8 mouse cellular contexts compared by ENCODE assay signal in genomic region chr8:70792700-70793099, GRCm38 (mm10). TPM values are rescaled to one million over a fixed set of nuclear protein-coding genes. Genes with fewer than 3 reads are reported as not detected.
DNase-seq lines count a peak whose midpoint lies in the region; ATAC-seq lines count a peak whose summit lies in the region.

No protein-coding gene starts in this region.

- DNase-seq in right cerebral cortex, postnatal 4 days: peak; percentile 68
- no peak for DNase-seq in right cerebral cortex, postnatal 25 days
- DNase-seq in c-Kit-positive CD71-positive TER-119-positive erythroid progenitor cells, embryonic 14.5 days (ENCODE audit: low spot score): peak; percentile 69
- peak; percentile 89 to 92 for DNase-seq in kidney, postnatal 4 days
- peak; percentile 71 to 78 for DNase-seq in urinary bladder, postnatal 36 days (ENCODE audit: low spot score in 2 of 2)
- no peak for DNase-seq in gastrocnemius, postnatal 14 days

- intact Hi-C loops in gastrocnemius, postnatal 14 days (cut with DNase I; ENCODE audit: low total_unique reads): no loop called here

- ATAC-seq in granulocyte monocyte progenitor cell, adult 5-6 weeks (replicated peaks; ENCODE audit: poor library complexity, severe bottlenecking): peak; percentile 13
- peak; percentile 11 for ATAC-seq in megakaryocyte progenitor cell, adult 5-6 weeks (replicated peaks; ENCODE audit: poor library complexity)

RNA-seq across cellular contexts. Expression of gene Mast3, which starts 12.2 kb away (rescaled TPM):
- total RNA-seq in granulocyte monocyte progenitor cell, adult 5-6 weeks (2014; fragmentation: Nextera tagmentation): 74.8 and 78.5 TPM in 2 replicates
- total RNA-seq in granulocyte monocyte progenitor cell, adult 5-6 weeks (2017): 12.4 and 12.5 TPM in 2 replicates
- 48.7 and 50.0 TPM in 2 replicates for total RNA-seq in megakaryocyte progenitor cell, adult 5-6 weeks (2015)
- total RNA-seq in megakaryocyte progenitor cell, adult 5-6 weeks (2017): 13.9 and 16.7 TPM in 2 replicates
- total RNA-seq in gastrocnemius, postnatal 14 days (2021): 1 to 10 TPM; 5.2 to 7.0 TPM

RNA-seq across cellular contexts. Expression of gene Il12rb1, which starts 15.5 kb away (rescaled TPM):
- total RNA-seq in granulocyte monocyte progenitor cell, adult 5-6 weeks (2014; fragmentation: Nextera tagmentation): 0.24 and 0.62 TPM in 2 replicates
- 0.52 and 1.4 TPM in 2 replicates for total RNA-seq in granulocyte monocyte progenitor cell, adult 5-6 weeks (2017)
- total RNA-seq in megakaryocyte progenitor cell, adult 5-6 weeks (2015): 0.07 and 0.64 TPM in 2 replicates
- 1.0 and 1.7 TPM in 2 replicates for total RNA-seq in megakaryocyte progenitor cell, adult 5-6 weeks (2017)
- total RNA-seq in gastrocnemius, postnatal 14 days (2021): under 1 TPM in 1 of 2 experiments, not detected in 1; 0.09 TPM

RNA-seq across cellular contexts. Expression of gene Pik3r2, which starts 16.2 kb away (rescaled TPM):
- total RNA-seq in granulocyte monocyte progenitor cell, adult 5-6 weeks (2014; fragmentation: Nextera tagmentation): 6.6 and 14.0 TPM in 2 replicates
- 12.1 and 16.6 TPM in 2 replicates for total RNA-seq in granulocyte monocyte progenitor cell, adult 5-6 weeks (2017)
- total RNA-seq in megakaryocyte progenitor cell, adult 5-6 weeks (2015): 5.7 and 6.0 TPM in 2 replicates
- 18.1 and 18.5 TPM in 2 replicates for total RNA-seq in megakaryocyte progenitor cell, adult 5-6 weeks (2017)
- 10 to 100 TPM; 23.0 to 27.9 TPM for total RNA-seq in gastrocnemius, postnatal 14 days (2021)

RNA-seq across cellular contexts. Expression of gene Mpv17l2, which starts 32.0 kb away (rescaled TPM):
- total RNA-seq in granulocyte monocyte progenitor cell, adult 5-6 weeks (2014; fragmentation: Nextera tagmentation): 28.6 and 41.1 TPM in 2 replicates
- total RNA-seq in granulocyte monocyte progenitor cell, adult 5-6 weeks (2017): 9.0 and 9.3 TPM in 2 replicates
- 37.4 and 41.4 TPM in 2 replicates for total RNA-seq in megakaryocyte progenitor cell, adult 5-6 weeks (2015)
- 10.2 and 10.4 TPM in 2 replicates for total RNA-seq in megakaryocyte progenitor cell, adult 5-6 weeks (2017)
- total RNA-seq in gastrocnemius, postnatal 14 days (2021): 10 to 100 TPM; 28.3 to 31.9 TPM

RNA-seq across cellular contexts. Expression of gene Rab3a, which starts 38.2 kb away (rescaled TPM):
- total RNA-seq in granulocyte monocyte progenitor cell, adult 5-6 weeks (2014; fragmentation: Nextera tagmentation): 5.5 and 10.8 TPM in 2 replicates
- 0.34 and 1.6 TPM in 2 replicates for total RNA-seq in granulocyte monocyte progenitor cell, adult 5-6 weeks (2017)
- 2.6 and 3.6 TPM in 2 replicates for total RNA-seq in megakaryocyte progenitor cell, adult 5-6 weeks (2015)
- 2.1 and 6.6 TPM in 2 replicates for total RNA-seq in megakaryocyte progenitor cell, adult 5-6 weeks (2017)
- total RNA-seq in gastrocnemius, postnatal 14 days (2021): 10 to 100 TPM; 44.3 to 45.1 TPM

Comparison
In these comparisons a context has a peak if more than half of its experiments do, and no peak if none do; other contexts are left out.
1. DNase-seq: peak in right cerebral cortex, postnatal 4 days (single experiment), c-Kit-positive CD71-positive TER-119-positive erythroid progenitor cells, embryonic 14.5 days (single experiment), kidney, postnatal 4 days (2 of 2) and urinary bladder, postnatal 36 days (2 of 2); none in right cerebral cortex, postnatal 25 days (single experiment) and gastrocnemius, postnatal 14 days (single experiment).